ENCODE assay signal across 24 mouse cellular contexts in genomic region chr17:73213187-73213586, GRCm38 (mm10).
"Had no signal": no experiment of that assay in that cellular context is flagged by ENCODE, and none has a peak within 500 bp of the region (broad histone marks: within the 10 kb centered on the region; RNA-seq: fewer than 3 reads in every experiment).

No protein-coding gene starts in this region.

- H3K4me2 ChIP-seq: heart, embryonic 11.5 days; heart, embryonic 13.5 days; heart, embryonic 15.5 days; hindbrain, embryonic 13.5 days; hindbrain, embryonic 15.5 days; limb, embryonic 12.5 days; liver, embryonic 11.5 days had no signal

- H3K9me3 ChIP-seq: heart, embryonic 13.5 days; heart, embryonic 15.5 days; hindbrain, embryonic 13.5 days; hindbrain, embryonic 15.5 days; limb, embryonic 10.5 days; limb, embryonic 12.5 days had no signal

- H3K4me1 ChIP-seq: hindbrain, embryonic 13.5 days; limb, embryonic 10.5 days had no signal

- H3K4me3 ChIP-seq: heart, adult 2 months; heart, embryonic 13.5 days; heart, embryonic 15.5 days; hindbrain, embryonic 13.5 days; hindbrain, embryonic 15.5 days; limb, embryonic 10.5 days; limb, embryonic 12.5 days had no signal

- H3K27ac ChIP-seq: heart, adult 2 months; hindbrain, embryonic 13.5 days; hindbrain, embryonic 15.5 days; hindbrain, postnatal 0 days; limb, embryonic 10.5 days; limb, embryonic 12.5 days had no signal

- H3K9ac ChIP-seq: forebrain, postnatal 0 days; heart, embryonic 13.5 days; heart, embryonic 15.5 days; hindbrain, embryonic 13.5 days; hindbrain, embryonic 15.5 days; limb, embryonic 12.5 days had no signal

- H3K36me3 ChIP-seq: hindbrain, embryonic 13.5 days; hindbrain, embryonic 15.5 days; limb, embryonic 12.5 days had no signal

- DNase-seq: forebrain, postnatal 0 days; gastrocnemius, postnatal 14 days; gastrocnemius, postnatal 36 days; heart, adult 11 months; heart, adult 2 months; heart, postnatal 14 days; heart, postnatal 36 days; kidney, adult 11 months; kidney, adult 9 months; kidney, postnatal 10 days; kidney, postnatal 36 days; layer of hippocampus, adult 9-11 months; layer of hippocampus, postnatal 36 days; liver had no signal

- ATAC-seq: forebrain, postnatal 0 days; hindbrain, postnatal 0 days; intestine, embryonic 16.5 days had no signal

- H3K27me3 ChIP-seq: heart, embryonic 13.5 days; heart, embryonic 15.5 days; hindbrain, embryonic 13.5 days; hindbrain, embryonic 15.5 days; limb, embryonic 12.5 days had no signal
